Mouse (Mus musculus): ENCODE data around the gene Ildr1.

GRCm38 (mm10) chr16:36751979-36752378 lies 58.2 kb downstream of the Ildr1 start:
- TF ChIP-seq CTCF (IDR thresholded peaks at IDR 0.05; ENCODE audit: extremely low read depth, insufficient read depth, low read length) (no peak), POLR2A (IDR thresholded peaks at IDR 0.05; ENCODE audit: extremely low read depth, insufficient read depth, low read length) (no peak)

Data from cortical plate, adult 2 months (tissue).